Mouse (Mus musculus): Measurements from ENCODE around the gene Fam131b.

The Fam131b gene

DNA sequence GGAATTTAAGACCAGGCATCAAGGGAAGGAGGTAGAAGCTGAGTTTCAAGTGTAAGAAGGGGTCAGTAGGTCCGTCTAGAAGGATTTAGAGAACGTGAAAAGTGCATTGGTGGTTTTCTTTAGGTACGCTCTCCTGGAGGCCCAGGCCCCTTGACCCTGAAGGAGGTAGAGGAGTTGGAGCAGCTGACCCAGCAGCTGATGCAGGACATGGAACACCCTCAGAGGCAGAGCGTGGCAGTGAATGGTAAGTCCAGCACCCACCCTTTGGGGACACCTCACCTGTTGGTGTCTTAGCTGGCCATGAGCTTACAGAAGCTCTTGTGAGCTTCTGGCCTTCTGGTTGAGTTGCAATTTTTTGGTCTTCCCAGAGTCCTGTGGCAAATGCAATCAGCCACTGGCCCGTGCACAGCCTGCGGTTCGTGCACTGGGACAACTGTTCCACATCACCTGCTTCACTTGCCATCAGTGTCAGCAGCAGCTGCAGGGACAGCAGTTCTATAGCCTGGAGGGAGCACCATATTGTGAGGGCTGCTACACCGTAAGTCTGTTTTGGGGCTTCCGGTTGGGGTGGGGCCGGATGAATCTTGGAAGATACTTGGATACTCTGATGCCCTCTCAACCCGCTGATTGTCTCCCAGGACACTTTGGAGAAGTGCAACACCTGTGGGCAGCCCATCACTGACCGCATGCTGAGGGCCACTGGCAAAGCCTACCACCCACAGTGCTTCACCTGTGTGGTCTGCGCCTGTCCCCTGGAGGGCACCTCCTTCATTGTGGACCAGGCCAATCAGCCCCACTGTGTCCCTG lies 31.6 kb upstream of the Fam131b start:
- DNase-seq, result no peak

DNA sequence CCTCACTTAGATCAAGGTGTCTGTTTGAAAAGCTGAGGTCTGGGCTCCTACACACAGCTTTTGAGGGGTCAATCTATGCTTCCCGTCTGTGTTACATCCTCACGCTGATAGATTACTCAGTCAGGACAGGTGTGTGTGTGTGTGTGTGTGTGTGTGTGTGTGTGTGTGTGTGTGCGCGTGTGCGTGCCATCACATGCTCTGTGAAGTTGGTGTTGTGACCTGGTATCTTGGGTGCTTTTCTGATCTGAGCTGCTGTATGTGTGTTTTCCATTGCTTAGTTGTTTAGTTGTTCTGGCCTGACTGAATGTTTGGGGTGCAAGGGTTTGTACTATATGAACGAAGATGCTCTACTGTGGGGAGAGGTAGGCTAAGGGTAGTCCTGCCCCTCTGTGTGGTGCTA lies 30.9 kb upstream of the Fam131b start:
- DNase-seq, result no peak

DNA sequence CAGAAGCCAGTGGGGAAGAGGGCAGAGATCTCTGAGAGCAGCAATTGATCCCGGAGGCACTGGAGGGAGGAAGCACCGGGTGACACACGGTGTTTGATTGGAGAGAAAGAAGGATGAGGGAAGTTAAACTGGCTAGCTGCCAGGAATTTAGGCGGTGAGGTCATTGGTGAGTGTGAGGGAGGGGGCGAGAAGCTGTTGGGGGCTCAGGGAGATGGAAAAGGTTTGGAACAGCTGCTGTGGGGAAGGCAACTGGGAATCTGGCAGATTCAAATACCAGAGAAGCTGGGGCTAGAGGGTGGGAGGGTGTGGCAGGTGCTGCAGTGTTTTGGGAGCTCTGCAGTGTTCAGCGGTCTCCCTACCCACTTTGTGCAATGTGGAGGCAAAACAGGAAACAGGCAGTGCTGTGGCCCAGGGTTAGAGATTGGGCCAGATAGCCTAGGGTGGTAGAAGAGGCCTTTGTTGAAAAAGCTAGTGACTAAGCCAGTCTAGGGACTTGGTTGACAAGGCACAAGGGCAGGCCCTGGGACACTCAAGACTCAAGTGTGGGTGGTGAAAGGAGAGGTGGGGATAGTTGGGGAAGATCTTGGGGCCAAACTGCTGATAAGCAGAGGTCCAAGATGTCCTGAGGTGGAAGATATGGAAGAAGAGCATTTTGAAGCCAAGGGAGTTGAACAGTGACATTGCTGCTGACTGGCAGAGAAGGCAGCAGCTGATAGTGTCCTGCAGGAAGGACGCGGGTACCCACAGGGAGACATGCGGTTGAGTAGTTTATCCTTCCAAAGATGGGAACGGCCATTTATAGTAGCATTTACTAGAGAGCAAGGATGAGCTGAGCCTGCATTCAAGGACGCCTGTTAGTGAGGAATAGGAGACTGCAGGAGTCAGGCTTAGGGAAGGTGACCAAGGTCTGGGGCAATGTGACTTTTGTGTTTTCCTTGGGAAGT lies 29.9 kb upstream of the Fam131b start:
- DNase-seq, result no peak

DNA sequence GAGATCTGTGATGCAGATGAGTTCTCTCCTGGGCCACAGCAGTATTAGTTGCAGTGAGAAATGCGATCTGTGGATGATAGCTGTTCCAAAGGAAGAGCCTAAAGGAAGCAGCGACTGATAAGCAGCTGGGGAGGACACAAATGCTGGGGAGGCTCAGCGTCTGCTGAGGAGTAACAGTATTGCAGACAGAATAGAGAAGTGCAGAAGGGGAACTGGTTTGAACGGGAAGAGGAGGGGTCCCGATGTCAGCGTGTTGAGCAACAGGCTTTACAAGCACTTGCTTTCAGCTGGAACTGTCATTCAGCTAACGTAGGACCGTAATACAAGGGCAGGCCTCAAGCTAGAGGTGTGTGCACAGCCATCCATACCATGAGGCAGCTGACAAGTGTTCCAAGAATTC lies 28.7 kb upstream of the Fam131b start:
- no peak for DNase-seq

DNA sequence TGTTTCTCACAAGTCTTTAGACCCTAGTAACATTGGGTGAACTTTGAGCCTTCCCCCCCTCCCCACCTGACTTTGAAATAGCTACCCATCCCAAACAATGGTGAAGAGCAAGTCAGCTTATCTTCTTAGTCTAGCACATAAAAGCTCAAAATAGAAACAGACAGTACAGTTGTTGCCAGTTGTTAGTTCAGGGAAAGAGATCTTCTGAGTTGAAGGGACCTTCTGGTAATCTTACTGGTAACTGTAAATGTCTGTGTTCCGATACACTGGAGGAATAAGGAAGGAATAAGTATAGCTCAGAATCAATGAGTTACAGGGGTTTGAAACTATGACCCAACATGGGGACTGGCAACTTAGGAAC lies 28.0 kb upstream of the Fam131b start:
- DNase-seq, result no peak

DNA sequence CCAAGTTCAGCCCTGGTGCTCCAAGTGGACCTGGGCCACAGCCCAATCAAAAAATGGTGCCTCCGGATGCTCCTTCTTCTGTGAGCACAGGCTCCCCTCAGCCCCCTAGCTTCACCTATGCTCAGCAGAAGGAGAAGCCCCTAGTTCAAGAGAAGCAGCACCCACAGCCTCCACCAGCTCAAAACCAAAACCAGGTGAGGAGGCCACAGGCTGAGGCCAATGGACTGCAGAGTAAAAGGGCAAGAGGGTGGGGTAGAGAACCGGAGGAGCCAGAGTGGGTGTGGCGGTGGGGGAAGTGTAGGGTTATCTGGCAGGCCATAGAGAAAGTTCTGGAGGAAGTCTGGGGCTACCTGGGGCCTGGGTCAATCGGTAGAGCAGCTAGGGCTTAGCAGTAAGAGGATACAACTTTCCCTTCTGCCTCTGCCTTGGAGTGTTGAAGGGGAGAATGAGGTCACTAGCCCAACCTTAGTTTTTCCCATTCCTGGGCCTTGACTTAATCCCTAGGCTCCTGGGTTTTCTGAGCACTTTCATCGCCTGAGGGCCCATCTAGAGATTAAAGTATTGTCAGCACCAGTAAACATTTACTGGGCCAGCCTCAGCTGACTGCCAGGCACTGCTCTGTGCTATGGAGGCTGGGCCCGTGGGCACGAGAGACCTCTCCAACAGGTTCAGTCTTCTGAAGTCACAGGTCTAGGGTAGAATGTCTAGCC lies 27.5 kb upstream of the Fam131b start:
- DNase-seq, result no peak

DNA sequence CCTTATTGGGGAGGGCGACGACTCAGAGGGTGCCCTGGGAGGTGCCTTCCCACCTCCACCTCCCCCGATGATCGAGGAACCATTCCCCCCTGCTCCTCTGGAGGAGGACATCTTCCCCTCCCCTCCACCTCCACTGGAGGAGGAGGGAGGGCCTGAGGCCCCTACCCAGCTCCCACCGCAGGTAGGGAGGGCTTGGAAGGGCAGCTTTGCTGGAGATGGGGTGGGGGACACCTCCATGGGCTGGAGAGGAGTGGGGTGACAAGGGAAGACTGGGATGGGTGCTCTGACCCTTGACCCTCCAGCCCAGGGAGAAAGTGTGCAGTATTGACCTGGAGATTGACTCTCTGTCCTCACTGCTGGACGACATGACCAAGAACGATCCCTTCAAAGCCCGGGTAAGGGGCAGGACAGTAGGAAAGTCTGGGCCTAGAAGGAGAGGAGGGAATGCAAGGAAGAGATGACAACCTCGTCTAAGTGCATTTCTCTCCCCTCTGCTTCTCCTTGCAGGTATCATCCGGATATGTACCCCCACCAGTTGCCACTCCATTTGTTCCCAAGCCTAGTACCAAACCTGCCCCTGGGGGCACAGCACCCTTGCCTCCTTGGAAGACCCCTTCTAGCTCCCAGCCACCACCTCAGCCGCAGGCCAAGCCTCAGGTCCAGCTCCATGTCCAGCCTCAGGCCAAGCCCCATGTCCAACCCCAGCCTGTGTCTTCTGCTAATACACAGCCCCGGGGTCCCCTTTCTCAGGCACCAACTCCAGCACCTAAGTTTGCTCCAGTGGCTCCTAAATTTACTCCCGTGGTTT lies 26.7 kb upstream of the Fam131b start:
- no peak for DNase-seq

DNA sequence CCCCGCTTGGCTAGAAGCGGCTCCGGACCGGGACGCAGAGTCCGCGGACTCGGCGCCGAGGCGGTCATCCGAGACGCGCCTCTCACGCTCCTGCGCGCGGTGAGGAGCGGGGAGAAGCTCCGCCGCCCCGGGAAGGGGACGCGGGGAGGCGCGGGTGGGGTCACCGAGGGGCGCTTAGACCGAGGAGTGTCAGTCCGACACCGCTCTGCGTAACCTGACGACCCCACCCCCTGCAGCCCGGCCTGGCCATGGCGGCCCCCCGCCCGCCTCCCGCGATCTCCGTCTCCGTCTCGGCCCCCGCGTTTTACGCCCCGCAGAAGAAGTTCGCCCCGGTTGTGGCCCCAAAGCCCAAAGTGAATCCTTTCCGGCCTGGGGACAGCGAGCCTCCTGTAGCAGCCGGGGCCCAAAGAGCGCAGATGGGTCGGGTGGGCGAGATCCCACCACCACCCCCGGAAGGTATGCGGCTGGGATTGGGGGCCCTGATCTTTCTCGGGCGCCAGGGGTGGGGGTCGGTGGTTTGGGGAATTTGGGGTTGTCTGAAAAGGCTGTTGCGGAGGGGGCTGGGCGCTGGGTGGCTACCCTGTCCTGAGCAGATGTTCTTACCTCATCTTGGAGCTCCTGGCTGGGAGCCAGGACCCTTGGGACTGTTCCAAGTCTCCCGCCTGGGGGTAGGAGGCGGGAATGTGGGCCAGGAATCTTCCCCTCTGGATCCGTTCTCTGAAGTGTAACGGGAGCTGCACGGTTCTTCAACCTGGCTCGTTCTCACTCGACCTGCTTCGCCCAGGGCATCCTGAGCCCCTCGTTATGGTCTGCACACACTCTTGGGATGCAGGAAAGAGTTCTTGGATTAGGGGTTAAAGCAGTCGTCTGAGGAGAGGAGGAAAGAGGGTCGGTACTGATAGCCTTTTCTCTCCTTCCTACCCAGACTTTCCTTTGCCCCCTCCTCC lies 25.9 kb upstream of the Fam131b start:
- peak; percentile 93 for DNase-seq

DNA sequence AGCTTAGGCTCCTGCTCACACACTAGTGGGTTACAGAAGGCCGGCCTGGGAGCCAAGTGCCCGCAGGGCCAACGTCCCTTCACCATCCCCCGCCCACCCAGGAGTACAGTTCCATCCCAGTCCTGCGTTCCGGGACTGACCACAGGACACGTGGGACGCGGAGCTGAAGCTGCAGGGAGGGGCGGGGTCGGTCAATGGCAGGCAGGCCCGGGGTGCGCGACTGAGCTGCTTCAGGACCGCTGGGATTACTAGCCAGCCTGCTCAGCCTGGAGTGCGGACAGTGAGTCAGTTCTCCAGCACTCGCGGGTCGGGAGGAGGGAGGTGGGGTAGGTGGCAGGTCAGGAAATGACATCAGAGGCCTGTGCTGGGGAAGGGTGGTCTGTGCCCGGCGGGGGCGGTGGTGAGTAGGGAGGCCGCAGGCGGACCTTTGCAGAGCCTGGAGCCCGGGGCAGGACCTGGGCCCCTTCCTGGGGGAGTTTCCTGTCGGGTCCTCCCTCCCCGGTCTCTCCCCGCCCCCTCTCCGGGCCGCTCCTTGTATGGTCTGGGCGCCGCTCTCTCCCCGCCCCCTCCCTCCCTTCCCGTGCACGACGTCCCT lies 25.1 kb upstream of the Fam131b start, which contains the start of gene Zyx:
Zyx (plus strand) TSS at position 205 of the 595 bp plus-strand sequence.
- peak; percentile 95 for DNase-seq

DNA sequence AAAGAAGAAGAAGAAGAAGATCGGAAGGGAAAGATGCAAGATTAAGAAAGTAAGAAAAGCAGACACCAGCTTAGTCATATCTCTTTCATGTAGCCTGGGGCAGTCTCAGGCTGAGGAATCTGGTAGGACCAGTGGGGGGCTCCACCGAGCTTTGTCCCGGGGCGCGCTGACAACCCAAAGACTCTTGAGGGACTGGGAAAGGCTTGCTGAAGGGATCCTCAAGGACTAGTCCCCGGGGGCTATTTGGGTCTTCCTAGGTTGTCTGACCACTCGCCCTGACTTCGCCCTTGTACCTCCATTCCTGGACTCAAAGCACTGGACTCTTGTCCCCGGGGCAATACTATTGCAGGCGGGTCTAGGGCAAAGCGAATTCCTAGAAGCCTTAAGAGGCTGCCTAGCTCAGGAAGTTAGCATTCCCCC lies 24.6 kb upstream of the Fam131b start:
- peak; percentile 79 for DNase-seq

DNA sequence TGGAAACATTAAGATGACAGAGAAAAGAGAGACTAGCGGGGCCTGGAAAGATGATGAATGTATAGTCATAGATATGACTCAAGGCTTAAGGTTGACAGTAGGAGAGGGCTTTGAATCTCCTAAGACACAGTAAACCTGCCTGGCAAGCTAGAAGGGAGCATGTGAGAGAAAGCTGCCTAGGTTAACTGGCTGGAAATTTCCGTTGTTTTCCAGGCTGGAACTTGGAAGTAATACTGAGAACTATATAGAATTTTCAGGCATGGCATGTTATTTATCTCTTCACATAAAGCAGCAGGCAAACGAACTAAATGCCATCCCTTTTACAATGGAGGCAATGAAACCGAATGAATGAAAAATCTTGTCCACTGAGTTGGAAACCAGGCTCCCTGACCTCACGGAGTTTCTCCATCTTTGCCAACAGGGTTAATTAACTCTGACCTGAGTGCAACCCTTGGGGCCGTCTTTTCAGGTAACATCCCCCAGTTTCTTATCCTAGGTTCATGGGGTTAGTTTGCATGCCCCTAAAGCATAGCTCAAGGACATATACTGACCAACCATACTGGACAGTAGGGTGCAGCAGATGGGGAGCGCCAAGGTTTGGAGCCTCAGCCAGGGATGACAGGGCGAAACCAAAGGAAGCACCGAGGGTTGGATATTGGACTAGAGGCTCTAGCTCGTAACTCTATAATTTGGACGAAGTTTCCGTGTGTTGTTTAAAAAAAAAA lies 24.0 kb upstream of the Fam131b start:
- no peak for DNase-seq

DNA sequence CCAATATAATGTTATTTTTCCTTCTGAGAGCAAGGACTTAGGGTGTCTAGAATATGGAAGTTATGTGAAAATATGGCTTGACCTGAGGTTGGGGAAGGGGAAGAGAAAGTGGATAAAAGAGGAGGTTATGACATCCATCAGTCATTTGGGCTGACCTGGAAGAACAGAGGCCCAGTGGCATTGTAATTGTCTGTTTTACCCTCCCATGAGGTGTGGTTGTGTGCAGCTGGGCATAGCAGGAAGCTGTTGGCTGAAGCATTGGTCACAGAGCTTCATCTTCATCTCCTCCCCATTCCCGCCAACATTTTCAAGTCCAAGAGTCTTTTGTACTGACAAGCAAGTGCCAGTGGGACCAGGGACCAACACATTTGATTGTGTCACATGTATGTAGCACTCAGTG lies 19.8 kb upstream of the Fam131b start:
- no peak for DNase-seq

DNA sequence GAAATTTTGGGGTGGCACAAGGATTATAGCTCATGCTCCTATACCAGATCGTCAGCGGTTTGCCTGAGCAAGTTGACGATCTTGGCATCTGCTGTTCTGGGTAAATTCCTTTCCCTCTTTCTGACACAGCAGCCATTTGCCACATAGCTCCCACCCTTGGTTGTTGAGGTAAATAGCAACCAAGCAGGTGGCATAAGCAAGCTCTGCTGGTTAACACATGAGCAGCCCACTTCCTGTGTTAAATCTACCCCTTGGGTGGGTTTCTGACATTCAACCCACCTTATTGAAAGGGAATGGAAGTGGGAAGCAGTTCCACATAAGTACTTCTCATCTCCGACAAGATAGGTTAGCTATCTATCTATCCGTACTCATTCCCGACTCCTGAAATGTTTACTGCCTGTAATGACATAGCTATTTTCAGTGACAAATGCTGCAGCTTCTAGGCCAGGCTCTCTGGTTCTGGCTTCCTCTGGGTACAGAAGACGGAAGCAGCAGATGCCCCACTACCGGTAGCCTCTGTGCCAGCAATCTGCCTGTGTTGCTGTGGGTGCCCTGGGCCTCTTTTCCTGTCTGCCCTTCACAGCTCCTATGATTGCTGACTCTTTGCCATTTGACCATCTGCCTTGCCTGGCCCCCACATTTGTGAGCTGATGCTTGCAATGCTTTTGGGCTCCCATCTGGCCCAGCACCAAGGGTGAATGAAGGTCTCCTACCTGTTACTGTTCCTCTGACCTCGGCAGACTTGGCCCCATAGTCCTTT lies 19.1 kb upstream of the Fam131b start:
- DNase-seq, result no peak

DNA sequence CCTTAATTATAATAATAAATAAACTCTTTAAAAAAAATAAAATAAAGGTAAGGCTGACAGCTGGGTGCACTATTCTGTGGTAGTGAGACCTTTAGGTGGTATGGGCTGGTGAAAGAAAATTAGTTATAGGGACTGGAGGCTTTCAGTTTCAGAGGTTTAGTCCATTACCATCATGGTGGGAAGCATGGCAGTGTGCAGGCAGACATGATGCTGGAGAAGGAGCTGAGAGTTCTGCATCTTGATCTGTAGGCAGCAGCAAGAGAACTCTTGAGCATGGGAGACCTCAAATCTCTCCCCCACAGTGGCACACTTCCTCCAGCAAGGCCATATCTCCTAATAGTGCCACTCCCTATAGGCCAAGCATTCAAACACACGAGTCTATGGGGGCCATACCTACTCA lies 17.7 kb upstream of the Fam131b start:
- no peak for DNase-seq

DNA sequence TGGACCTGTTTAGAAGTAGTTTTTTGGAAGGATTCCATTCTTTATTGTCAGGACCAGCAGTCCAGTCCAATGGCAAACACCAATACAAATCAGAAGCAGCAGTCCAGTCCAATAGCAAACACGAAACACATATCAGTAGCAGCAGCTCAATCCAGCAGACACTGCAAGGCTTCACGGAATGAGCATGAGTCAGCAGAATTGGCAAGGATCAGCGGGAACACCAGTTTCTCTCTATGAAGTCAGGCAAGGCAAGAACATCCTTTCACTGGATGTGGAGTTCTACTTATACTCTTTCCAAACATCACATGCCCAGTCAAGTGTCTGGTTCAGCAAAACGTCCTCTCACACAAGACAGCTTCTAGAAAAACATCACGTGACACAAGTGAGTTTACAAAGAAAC lies 15.5 kb upstream of the Fam131b start:
- no peak for DNase-seq

DNA sequence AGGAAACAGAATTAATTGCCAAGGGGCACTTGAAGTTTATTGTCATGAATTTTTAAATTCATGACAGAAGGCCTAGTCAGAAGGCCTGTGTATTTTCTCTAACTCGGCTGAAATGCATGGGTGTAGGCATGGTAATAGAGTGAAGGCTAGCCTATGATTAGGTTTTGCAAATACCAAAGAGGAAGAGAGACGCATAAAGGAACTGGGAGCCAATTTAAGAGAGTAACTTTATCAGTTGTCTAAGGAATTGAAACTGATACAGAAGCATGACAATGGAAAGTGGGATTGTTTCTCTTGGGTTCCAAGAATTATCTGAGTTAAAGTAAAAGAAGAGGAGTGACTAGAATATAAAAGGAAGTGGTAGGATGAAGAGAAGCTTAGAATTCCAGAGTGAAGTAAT lies 14.7 kb upstream of the Fam131b start:
- no peak for DNase-seq

DNA sequence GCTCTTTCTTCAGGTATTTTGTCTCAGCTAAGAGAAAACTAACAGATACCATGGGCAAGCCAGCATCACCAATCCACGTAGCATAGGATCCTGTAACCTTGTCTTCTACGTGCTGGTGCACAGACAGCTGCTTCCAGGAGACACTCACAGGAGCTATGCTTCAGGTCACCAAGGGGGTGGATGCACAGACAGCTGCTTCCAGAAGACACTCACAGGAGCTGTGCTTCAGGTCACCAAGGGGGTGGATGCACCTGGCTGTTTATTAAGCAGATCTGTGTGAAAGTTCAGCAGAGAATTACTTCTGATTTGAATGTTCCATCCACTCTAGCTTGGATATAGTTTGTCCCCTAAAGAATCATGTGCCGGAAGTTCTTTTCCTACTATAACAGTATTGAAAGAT lies 6.5 kb upstream of the Fam131b start:
- peak; percentile 11 for DNase-seq

DNA sequence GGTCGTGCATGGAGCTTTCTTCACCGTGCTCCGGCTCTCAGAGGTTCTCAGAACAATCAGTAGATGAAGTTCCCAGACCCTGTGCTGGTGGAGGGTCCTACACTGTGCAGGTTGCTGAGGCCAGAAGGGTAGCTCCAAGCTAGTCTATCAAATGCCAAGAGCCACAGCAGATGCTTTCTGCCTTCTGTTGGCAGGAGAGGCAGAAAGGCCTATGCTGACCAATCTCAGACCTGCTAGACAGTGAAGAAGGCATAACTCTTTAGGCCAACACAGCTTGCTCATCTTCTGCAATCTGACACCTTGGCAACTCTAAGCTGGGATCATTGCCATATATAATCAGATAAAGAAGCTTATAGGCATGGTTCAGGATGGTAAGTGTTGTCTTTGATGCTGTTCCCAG lies 5.8 kb upstream of the Fam131b start:
- DNase-seq, result no peak

DNA sequence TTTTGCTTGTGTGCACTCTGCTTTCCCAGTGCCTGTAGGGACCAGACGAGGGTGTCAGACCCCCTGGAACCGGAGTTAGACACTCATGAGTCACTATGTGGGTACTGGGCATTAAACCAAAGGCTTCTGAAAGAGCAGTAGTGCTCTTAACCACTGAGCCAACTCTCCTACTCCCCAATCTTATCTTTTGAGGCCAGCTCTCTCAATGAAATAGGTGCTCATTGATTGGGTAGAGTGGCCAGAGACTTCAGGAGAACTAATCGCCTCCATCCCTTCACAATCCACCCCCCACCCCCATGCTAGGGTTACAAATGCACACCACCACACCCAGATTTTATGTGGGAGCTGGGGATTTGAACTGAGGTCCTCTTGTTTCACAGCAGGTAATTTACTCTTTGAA lies 4.3 kb upstream of the Fam131b start:
- DNase-seq, result no peak

Data from kidney, postnatal 14 days (tissue).